Comparison of ENCODE assay signal across 1 mouse cellular context in genomic region chr4:132268871-132269739, GRCm38 (mm10).
TF ChIP-seq lines count a peak whose summit lies in the region.

No protein-coding gene starts in this region.

TF ChIP-seq in CH12.LX, 34 proteins besides CTCF, POLR2A, EP300 and RAD21 (continued from another document):
- TF ChIP-seq IRF4 (IDR thresholded peaks at IDR 0.05; ENCODE audit: low read depth, low read length) (0 out of 2 replicates have a peak, but pooled peaks have one; percentile 34), MAX (IDR thresholded peaks at IDR 0.05; ENCODE audit: low read length) (peak; percentile 67), E2F4 (IDR thresholded peaks at IDR 0.05; ENCODE audit: insufficient replicate concordance, low read depth, low read length) (no peak), KAT2A (IDR thresholded peaks at IDR 0.05; ENCODE audit: insufficient replicate concordance, low read length) (no peak), ZMIZ1 (IDR thresholded peaks at IDR 0.05; ENCODE audit: low read depth, low read length) (no peak), NELFE (IDR thresholded peaks at IDR 0.05; ENCODE audit: low read depth, low read length) (no peak), USF1 (IDR thresholded peaks at IDR 0.05; ENCODE audit: low read depth, low read length) (no peak), MYC (IDR thresholded peaks at IDR 0.05; ENCODE audit: low read depth, low read length) (peak; percentile 97), RCOR1 (conservative IDR thresholded peaks at IDR 0.05; ENCODE audit: low read depth, low read length) (no peak), HCFC1 (IDR thresholded peaks at IDR 0.05; ENCODE audit: low read depth, low read length) (0 out of 2 replicates have a peak, but pooled peaks have one; percentile 16), MEF2A (IDR thresholded peaks at IDR 0.05; ENCODE audit: borderline replicate concordance, low read depth, low read length) (no peak), TBP (conservative IDR thresholded peaks at IDR 0.05; ENCODE audit: low read depth, low read length) (no peak), CHD1 (IDR thresholded peaks at IDR 0.05; ENCODE audit: low read depth, low read length) (no peak), ZNF384 (IDR thresholded peaks at IDR 0.05; ENCODE audit: low read depth, low read length) (peak; percentile 43; the same call in 1 of the 2 replicates), SIN3A (IDR thresholded peaks at IDR 0.05; ENCODE audit: low read length) (peak; percentile 32; the same call in 1 of the 2 replicates), TCF12 (IDR thresholded peaks at IDR 0.05; ENCODE audit: low read depth, low read length) (no peak)
